In genomic region chr15:37114119-37114518, GRCm38 (mm10) we compare ENCODE assay signal across 9 mouse cellular contexts.
DNase-seq lines count a peak whose midpoint lies in the region; ATAC-seq and TF ChIP-seq lines count a peak whose summit lies in the region.
"Had no signal": no experiment of that assay in that cellular context is flagged by ENCODE, and none has a peak within 500 bp of the region (broad histone marks: within the 10 kb centered on the region; RNA-seq: fewer than 3 reads in every experiment).

No protein-coding gene starts in this region.

- H3K4me1 ChIP-seq in bone marrow macrophage, adult 2 months (ENCODE audit: control insufficient read depth, insufficient read depth, low read length) = no peaks in the 10 kb centered on the region
- no peaks in the 10 kb centered on the region for H3K4me1 ChIP-seq in embryonic facial prominence, embryonic 13.5 days
- no peaks in the 10 kb centered on the region for H3K4me1 ChIP-seq in intestine, embryonic 15.5 days (replicated peaks)
- no peaks in the 10 kb centered on the region for H3K4me1 ChIP-seq in lung, adult 2 months (ENCODE audit: control insufficient read depth, insufficient read depth, low read length)
- H3K4me1 ChIP-seq: neural tube, embryonic 12.5 days had no signal

- H3K9me3 ChIP-seq in embryonic facial prominence, embryonic 13.5 days = peaks cover 8% of the 10 kb centered on the region
- H3K9me3 ChIP-seq in intestine, embryonic 15.5 days = no peaks in the 10 kb centered on the region
- H3K9me3 ChIP-seq: neural tube, embryonic 12.5 days had no signal

- no peak overlapping the region for H3K4me3 ChIP-seq in bone marrow macrophage, adult 2 months (ENCODE audit: insufficient read depth, low read length)
- no peak overlapping the region for H3K4me3 ChIP-seq in embryonic facial prominence, embryonic 13.5 days
- H3K4me3 ChIP-seq in intestine, embryonic 15.5 days (replicated peaks) = no peak overlapping the region
- H3K4me3 ChIP-seq in lung, adult 2 months (replicated peaks; ENCODE audit: extremely low read depth, low read depth, low read length) = no peak overlapping the region
- H3K4me3 ChIP-seq: neural tube, embryonic 12.5 days had no signal

- no peak for ATAC-seq in embryonic facial prominence, embryonic 13.5 days (ENCODE audit: insufficient number of reproducible peaks, insufficient read depth, low FRiP score, low TSS enrichment, low read depth)
- ATAC-seq in intestine, embryonic 15.5 days = 0 out of 2 replicates have a peak, but pooled peaks have one; percentile 28
- no peak for ATAC-seq in erythroid progenitor cell, adult 5-6 weeks (replicated peaks; ENCODE audit: low FRiP score, poor library complexity, severe bottlenecking)

- DNase-seq in ovary, postnatal 10 days (ENCODE audit: low spot score) = peak; percentile 48
- no peak for DNase-seq in ovary, adult 18-20 months (ENCODE audit: low spot score)
- peak; percentile 51 for DNase-seq in lung, adult 2 months
- peak; percentile 63 to 85 for DNase-seq in right cerebral cortex, postnatal 10 days (ENCODE audit: low spot score in 2 of 2)

- no peak overlapping the region for H3K27ac ChIP-seq in bone marrow macrophage, adult 2 months (ENCODE audit: insufficient read depth, low read depth, low read length)
- no peak overlapping the region for H3K27ac ChIP-seq in embryonic facial prominence, embryonic 13.5 days
- no peak overlapping the region for H3K27ac ChIP-seq in intestine, embryonic 15.5 days
- H3K27ac ChIP-seq: neural tube, embryonic 12.5 days had no signal

- no peaks in the 10 kb centered on the region for H3K27me3 ChIP-seq in embryonic facial prominence, embryonic 13.5 days
- H3K27me3 ChIP-seq in intestine, embryonic 15.5 days (replicated peaks) = no peaks in the 10 kb centered on the region
- H3K27me3 ChIP-seq: neural tube, embryonic 12.5 days had no signal

- 10% methylated on average over 8 of the region's 8 CpGs for WGBS in embryonic facial prominence, embryonic 13.5 days
- WGBS in intestine, embryonic 15.5 days = 12% methylated on average over 8 of the region's 8 CpGs
- WGBS in lung, adult 2 months = 13% methylated on average over 8 of the region's 8 CpGs

- no peaks in the 10 kb centered on the region for H3K36me3 ChIP-seq in embryonic facial prominence, embryonic 13.5 days
- H3K36me3 ChIP-seq in intestine, embryonic 15.5 days = no peaks in the 10 kb centered on the region
- H3K36me3 ChIP-seq: neural tube, embryonic 12.5 days had no signal

- TF ChIP-seq CTCF in bone marrow macrophage, adult 2 months (IDR thresholded peaks at IDR 0.05; ENCODE audit: low read depth, low read length) = peak; percentile 74
- TF ChIP-seq CTCF in lung, adult 2 months (IDR thresholded peaks at IDR 0.05; ENCODE audit: insufficient read depth, low read length) = peak; percentile 80

- no peak for TF ChIP-seq POLR2A in bone marrow macrophage, adult 2 months (IDR thresholded peaks at IDR 0.05; ENCODE audit: borderline replicate concordance, low read depth, low read length)
- TF ChIP-seq POLR2A in lung, adult 2 months (IDR thresholded peaks at IDR 0.05; ENCODE audit: borderline replicate concordance, extremely low read depth, low read depth, low read length) = no peak

- H3K4me2 ChIP-seq in embryonic facial prominence, embryonic 13.5 days = peak overlapping the region; percentile 31; the same call in 1 of the 2 replicates
- H3K4me2 ChIP-seq in intestine, embryonic 15.5 days (replicated peaks) = no peak overlapping the region
- H3K4me2 ChIP-seq: neural tube, embryonic 12.5 days had no signal

- H3K9ac ChIP-seq in embryonic facial prominence, embryonic 13.5 days = no peak overlapping the region
- H3K9ac ChIP-seq in intestine, embryonic 15.5 days = no peak overlapping the region
- H3K9ac ChIP-seq: neural tube, embryonic 12.5 days had no signal
